Mouse (Mus musculus): Measurements from ENCODE around the gene Gli1.

- TF ChIP-seq USF2 (conservative IDR thresholded peaks at IDR 0.05; ENCODE audit: low read depth, low read length) (no peak), ZC3H11A (IDR thresholded peaks at IDR 0.05; ENCODE audit: low read depth, low read length) (no peak), CTCF (conservative IDR thresholded peaks at IDR 0.05 in 1 of 2, IDR thresholded peaks at IDR 0.05 in 1 of 2; ENCODE audit: low read depth in 2 of 2, low read length in 2 of 2) (peak in 1 of 2 experiments; percentile 47; a peak in 2 of 4 replicates), ELF1 (IDR thresholded peaks at IDR 0.05; ENCODE audit: low read depth, low read length) (no peak), SMC3 (IDR thresholded peaks at IDR 0.05; ENCODE audit: low read depth, low read length) (peak; percentile 32; the same call in 1 of the 2 replicates), NRF1 (IDR thresholded peaks at IDR 0.05; ENCODE audit: low read depth, low read length) (no peak), POLR2A (IDR thresholded peaks at IDR 0.05; ENCODE audit: low read depth, low read length) (no peak), ETS1 (conservative IDR thresholded peaks at IDR 0.05; ENCODE audit: low read depth, low read length) (no peak), TCF12 (IDR thresholded peaks at IDR 0.05; ENCODE audit: low read depth, low read length) (no peak), TBP (conservative IDR thresholded peaks at IDR 0.05; ENCODE audit: low read depth, low read length) (no peak), UBTF (IDR thresholded peaks at IDR 0.05; ENCODE audit: low read depth, low read length) (no peak), USF1 (IDR thresholded peaks at IDR 0.05; ENCODE audit: low read depth, low read length) (no peak)
Measured at GRCm38 (mm10) chr10:127353909-127354895, 12.4 kb upstream of the Gli1 start, which contains the start of gene Inhbe.
